Mouse (Mus musculus): ENCODE data around the gene Vcl. TPM values are rescaled to one million over a fixed set of nuclear protein-coding genes. Genes with fewer than 3 reads are reported as not detected.

Vcl gene
- polyA plus RNA-seq, 1 experiment from 2014 or later: 78.8 TPM

DNA sequence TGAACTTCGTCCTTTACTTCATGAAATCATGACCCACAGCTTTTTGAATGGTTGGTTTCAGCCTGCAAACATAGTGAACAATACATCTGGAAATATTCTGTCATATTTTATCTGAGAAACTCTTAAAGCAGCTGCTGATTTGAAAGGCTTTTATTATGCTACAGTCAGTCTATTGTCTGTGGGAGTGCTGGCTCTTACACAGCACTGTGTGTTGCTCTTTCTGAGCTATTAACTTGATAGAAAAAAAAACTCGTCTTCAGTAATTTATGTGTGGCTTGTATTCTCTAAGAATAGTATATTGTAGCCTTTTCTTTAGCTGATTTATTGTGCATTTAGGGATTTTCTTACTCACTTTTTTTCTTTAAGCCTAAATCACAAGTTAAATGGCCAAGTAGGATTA, 35.1 kb downstream of the Vcl start:
- no peaks in the 10 kb centered on the region for H3K36me3 ChIP-seq (ENCODE audit: control insufficient read depth, insufficient read depth, low read length)
- H3K27me3 ChIP-seq (ENCODE audit: control insufficient read depth, insufficient read depth, low read length): no peaks in the 10 kb centered on the region
- no peak overlapping the region for H3K4me2 ChIP-seq
- H3K9ac ChIP-seq (ENCODE audit: low read depth, low read length): no peak overlapping the region
- H3K27ac ChIP-seq (ENCODE audit: low read depth, low read length): no peak overlapping the region
- H3K4me3 ChIP-seq (ENCODE audit: low read depth, low read length): no peak overlapping the region
- H3K4me1 ChIP-seq (ENCODE audit: control insufficient read depth, insufficient read depth, low read length): no peaks in the 10 kb centered on the region; the same call in 1 of the 2 replicates
- H3K9me3 ChIP-seq (replicated peaks; ENCODE audit: control insufficient read depth, low read length): no peaks in the 10 kb centered on the region
- 63% methylated on average over 2 of the region's 2 CpGs for WGBS (ENCODE audit: insufficient replicate concordance)
- no peak for ATAC-seq (replicated peaks; ENCODE audit: insufficient number of reproducible peaks, low FRiP score, low TSS enrichment)

DNA sequence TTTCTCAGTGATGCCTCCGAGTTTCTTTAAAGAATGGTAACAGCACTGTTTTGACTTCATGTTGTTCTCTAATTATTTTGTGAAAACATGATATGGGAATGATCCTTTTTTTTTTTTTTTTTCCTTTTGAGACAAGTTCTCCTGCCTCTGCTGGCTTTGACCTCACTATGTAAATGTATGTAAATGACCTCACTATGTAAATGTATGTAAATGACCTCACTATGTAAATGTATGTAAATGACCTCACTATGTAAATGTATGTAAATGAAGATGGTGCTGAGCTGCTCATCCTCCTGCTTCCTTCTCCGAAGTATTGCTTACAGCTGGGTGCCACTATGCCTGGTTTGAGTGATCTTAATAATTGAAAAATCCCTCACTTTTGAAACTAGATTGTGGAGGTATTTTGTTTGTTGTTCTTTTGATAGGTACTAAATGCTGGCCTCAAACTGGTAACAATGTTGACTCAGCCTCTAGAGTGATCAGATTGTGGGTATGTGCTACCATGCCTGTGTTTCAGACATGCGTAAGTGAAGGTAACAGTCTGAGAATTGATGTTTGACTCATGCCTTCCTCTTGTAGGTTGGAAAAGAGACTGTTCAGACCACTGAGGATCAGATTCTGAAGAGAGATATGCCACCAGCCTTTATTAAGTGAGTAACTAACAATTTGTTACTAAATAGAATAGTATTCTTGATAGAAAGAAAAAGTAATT, 37.9 kb downstream of the Vcl start:
- H3K36me3 ChIP-seq (ENCODE audit: control insufficient read depth, insufficient read depth, low read length): no peaks in the 10 kb centered on the region
- no peaks in the 10 kb centered on the region; the same call in 1 of the 2 replicates for H3K4me1 ChIP-seq (ENCODE audit: control insufficient read depth, insufficient read depth, low read length)
- no peak overlapping the region for H3K9ac ChIP-seq (ENCODE audit: low read depth, low read length)
- no peak overlapping the region for H3K4me2 ChIP-seq
- H3K9me3 ChIP-seq (replicated peaks; ENCODE audit: control insufficient read depth, low read length): no peaks in the 10 kb centered on the region
- H3K27ac ChIP-seq (ENCODE audit: low read depth, low read length): no peak overlapping the region
- WGBS (ENCODE audit: insufficient replicate concordance): 78% methylated on average over 3 of the region's 3 CpGs
- H3K4me3 ChIP-seq (ENCODE audit: low read depth, low read length): no peak overlapping the region
- H3K27me3 ChIP-seq (ENCODE audit: control insufficient read depth, insufficient read depth, low read length): no peaks in the 10 kb centered on the region
- ATAC-seq (replicated peaks; ENCODE audit: insufficient number of reproducible peaks, low FRiP score, low TSS enrichment): no peak

DNA sequence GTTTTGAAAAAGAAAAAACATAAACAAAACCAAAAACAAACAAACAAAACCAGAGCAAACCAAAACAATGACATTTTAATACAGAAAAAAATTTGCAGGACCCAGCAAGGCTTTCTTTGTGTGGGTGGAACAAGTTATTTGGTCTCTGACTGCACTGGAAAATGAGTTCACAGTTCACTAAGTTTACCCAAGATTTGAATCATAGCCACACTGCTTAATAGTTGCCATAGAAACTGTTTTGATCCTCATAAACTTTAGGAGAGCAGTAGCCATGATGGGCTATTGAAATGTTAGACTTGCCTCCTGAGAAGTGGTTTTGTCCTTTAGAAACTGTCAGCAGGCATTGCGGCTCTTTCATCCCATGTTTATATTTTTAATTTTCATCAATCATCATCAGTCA, 39.9 kb downstream of the Vcl start:
- no peak overlapping the region for H3K4me3 ChIP-seq (ENCODE audit: low read depth, low read length)
- no peaks in the 10 kb centered on the region for H3K9me3 ChIP-seq (replicated peaks; ENCODE audit: control insufficient read depth, low read length)
- no peak overlapping the region for H3K9ac ChIP-seq (ENCODE audit: low read depth, low read length)
- 86% methylated on average over 1 of the region's 1 CpGs for WGBS (ENCODE audit: insufficient replicate concordance)
- no peaks in the 10 kb centered on the region for H3K27me3 ChIP-seq (ENCODE audit: control insufficient read depth, insufficient read depth, low read length)
- ATAC-seq (replicated peaks; ENCODE audit: insufficient number of reproducible peaks, low FRiP score, low TSS enrichment): no peak
- no peaks in the 10 kb centered on the region; the same call in 1 of the 2 replicates for H3K4me1 ChIP-seq (ENCODE audit: control insufficient read depth, insufficient read depth, low read length)
- no peaks in the 10 kb centered on the region for H3K36me3 ChIP-seq (ENCODE audit: control insufficient read depth, insufficient read depth, low read length)
- no peak overlapping the region for H3K4me2 ChIP-seq
- H3K27ac ChIP-seq (ENCODE audit: low read depth, low read length): no peak overlapping the region

DNA sequence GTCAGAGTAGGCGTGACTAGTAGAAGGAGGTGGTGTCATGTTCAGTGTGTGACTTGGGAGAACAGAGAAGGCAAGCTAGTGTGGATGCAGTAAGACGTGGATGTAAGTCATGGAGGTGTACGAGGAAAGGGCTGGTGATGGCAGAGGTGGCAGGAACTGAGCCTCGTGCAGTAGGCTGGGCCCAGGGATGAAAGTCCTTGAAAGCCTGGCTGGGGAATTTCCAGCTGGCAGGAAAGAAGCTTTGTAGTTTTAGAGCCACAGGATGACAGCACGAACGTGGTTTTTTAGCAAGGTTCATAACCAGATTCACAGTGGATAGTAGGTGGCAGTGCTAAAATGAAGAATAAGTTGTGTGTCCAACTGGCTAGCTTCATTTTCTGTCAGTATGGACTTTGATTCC, 41.2 kb downstream of the Vcl start:
- Histone ChIP-seq H3K27ac (ENCODE audit: low read depth, low read length) (no peak overlapping the region), H3K4me2 (no peak overlapping the region), H3K4me1 (ENCODE audit: control insufficient read depth, insufficient read depth, low read length) (0 out of 2 replicates have a peak, but pooled peaks cover 2% of the 10 kb centered on the region), H3K4me3 (ENCODE audit: low read depth, low read length) (no peak overlapping the region), H3K9ac (ENCODE audit: low read depth, low read length) (no peak overlapping the region), H3K27me3 (ENCODE audit: control insufficient read depth, insufficient read depth, low read length) (no peaks in the 10 kb centered on the region), H3K36me3 (ENCODE audit: control insufficient read depth, insufficient read depth, low read length) (no peaks in the 10 kb centered on the region), H3K9me3 (replicated peaks; ENCODE audit: control insufficient read depth, low read length) (no peaks in the 10 kb centered on the region)
- WGBS (ENCODE audit: insufficient replicate concordance): 58% methylated on average over 6 of the region's 6 CpGs
- no peak for ATAC-seq (replicated peaks; ENCODE audit: insufficient number of reproducible peaks, low FRiP score, low TSS enrichment)

DNA sequence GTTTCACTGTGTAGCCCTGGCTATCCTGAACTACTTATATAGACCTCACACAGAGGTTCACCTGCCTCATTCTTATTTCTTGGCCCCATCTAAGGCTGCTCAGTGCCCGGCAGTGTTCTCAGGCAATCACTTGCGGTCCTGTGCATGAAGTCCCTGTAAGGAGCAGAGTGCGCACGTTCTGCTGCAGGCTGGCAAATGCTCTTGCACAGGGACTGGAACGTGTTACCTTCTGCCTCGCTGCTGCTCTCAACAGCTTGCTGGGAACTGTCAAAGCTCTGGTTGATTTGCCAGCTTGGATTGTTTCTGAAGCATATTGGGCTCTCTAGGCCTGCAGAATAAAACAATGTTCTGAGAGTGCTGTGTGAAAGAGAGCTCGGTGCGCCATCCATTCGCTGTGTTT, 41.7 kb downstream of the Vcl start:
- Histone ChIP-seq H3K27me3 (ENCODE audit: control insufficient read depth, insufficient read depth, low read length) (no peaks in the 10 kb centered on the region), H3K4me2 (no peak overlapping the region), H3K9me3 (replicated peaks; ENCODE audit: control insufficient read depth, low read length) (no peaks in the 10 kb centered on the region), H3K4me3 (ENCODE audit: low read depth, low read length) (no peak overlapping the region), H3K27ac (ENCODE audit: low read depth, low read length) (no peak overlapping the region), H3K4me1 (ENCODE audit: control insufficient read depth, insufficient read depth, low read length) (0 out of 2 replicates have a peak, but pooled peaks cover 2% of the 10 kb centered on the region), H3K9ac (ENCODE audit: low read depth, low read length) (peak overlapping the region; percentile 28; the same call in 1 of the 2 replicates), H3K36me3 (ENCODE audit: control insufficient read depth, insufficient read depth, low read length) (no peaks in the 10 kb centered on the region)
- no peak for ATAC-seq (replicated peaks; ENCODE audit: insufficient number of reproducible peaks, low FRiP score, low TSS enrichment)
- 77% methylated on average over 9 of the region's 9 CpGs for WGBS (ENCODE audit: insufficient replicate concordance)

DNA sequence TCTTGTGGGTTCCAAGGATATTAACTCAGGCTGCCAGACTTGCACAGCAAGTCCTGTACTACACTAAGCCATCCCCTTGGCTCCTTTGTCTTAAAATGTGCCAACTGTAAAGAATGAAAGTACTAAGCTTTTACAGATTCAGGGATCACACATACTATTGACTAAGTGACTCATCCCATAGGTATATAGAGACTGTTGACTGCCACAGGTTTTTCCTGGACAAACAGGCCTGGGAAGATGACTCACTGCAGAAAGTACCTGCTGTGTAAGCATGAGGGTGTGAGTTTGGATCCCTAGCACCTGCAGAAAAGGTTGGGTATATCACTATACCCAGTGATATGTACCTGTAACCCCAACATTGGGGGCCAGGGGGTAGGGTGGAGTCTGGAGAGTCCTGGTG, 44.6 kb downstream of the Vcl start:
- Histone ChIP-seq H3K36me3 (ENCODE audit: control insufficient read depth, insufficient read depth, low read length) (no peaks in the 10 kb centered on the region), H3K4me1 (ENCODE audit: control insufficient read depth, insufficient read depth, low read length) (peaks cover 20% of the 10 kb centered on the region), H3K9ac (ENCODE audit: low read depth, low read length) (no peak overlapping the region), H3K27ac (ENCODE audit: low read depth, low read length) (no peak overlapping the region), H3K27me3 (ENCODE audit: control insufficient read depth, insufficient read depth, low read length) (no peaks in the 10 kb centered on the region), H3K4me3 (ENCODE audit: low read depth, low read length) (no peak overlapping the region), H3K9me3 (replicated peaks; ENCODE audit: control insufficient read depth, low read length) (no peaks in the 10 kb centered on the region), H3K4me2 (no peak overlapping the region)
- ATAC-seq (replicated peaks; ENCODE audit: insufficient number of reproducible peaks, low FRiP score, low TSS enrichment): no peak

DNA sequence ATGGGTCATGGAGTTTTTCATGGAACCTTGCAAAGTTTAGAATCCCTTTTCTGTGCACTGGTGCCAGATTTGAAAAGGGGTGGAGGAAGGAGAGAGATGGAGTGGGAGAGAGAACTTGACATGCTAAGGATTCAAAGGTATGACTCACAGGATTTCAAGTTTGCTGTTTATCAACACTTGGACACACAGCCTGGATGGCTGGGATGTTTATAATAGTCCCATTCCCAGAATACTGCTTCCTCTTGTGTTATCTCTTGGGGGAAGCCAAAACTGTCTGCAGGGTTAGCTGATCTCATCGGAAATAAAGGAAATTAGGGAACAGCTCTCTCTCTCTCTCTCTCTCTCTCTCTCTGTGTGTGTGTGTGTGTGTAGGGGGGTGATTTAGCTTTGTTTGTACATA, 47.5 kb downstream of the Vcl start:
- Histone ChIP-seq H3K4me3 (ENCODE audit: low read depth, low read length) (no peak overlapping the region), H3K4me1 (ENCODE audit: control insufficient read depth, insufficient read depth, low read length) (peaks cover 20% of the 10 kb centered on the region), H3K9me3 (replicated peaks; ENCODE audit: control insufficient read depth, low read length) (no peaks in the 10 kb centered on the region), H3K9ac (ENCODE audit: low read depth, low read length) (no peak overlapping the region), H3K27me3 (ENCODE audit: control insufficient read depth, insufficient read depth, low read length) (no peaks in the 10 kb centered on the region), H3K4me2 (no peak overlapping the region), H3K27ac (ENCODE audit: low read depth, low read length) (no peak overlapping the region), H3K36me3 (ENCODE audit: control insufficient read depth, insufficient read depth, low read length) (no peaks in the 10 kb centered on the region)
- no peak for ATAC-seq (replicated peaks; ENCODE audit: insufficient number of reproducible peaks, low FRiP score, low TSS enrichment)
- 21% methylated on average over 1 of the region's 1 CpGs for WGBS (ENCODE audit: insufficient replicate concordance)

DNA sequence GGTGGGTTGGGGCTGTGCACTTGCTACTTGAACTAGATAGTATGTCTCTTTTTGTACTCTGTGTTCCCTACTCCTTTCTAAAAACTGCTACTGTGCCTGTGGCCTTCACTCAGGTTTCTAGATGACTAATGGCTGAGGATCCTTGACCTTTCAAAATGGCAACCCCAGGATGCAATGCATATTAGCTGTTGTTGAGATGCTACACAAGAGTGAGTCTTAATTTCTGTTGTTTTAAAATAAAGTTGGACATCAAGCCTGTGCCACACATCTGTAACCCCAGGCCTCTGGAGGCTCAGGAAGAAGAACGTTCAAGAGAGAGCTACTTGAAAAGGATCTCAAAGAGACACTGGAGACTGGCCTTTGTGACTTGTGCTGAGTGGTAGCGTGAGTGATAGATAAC, 48.5 kb downstream of the Vcl start:
- Histone ChIP-seq H3K9me3 (replicated peaks; ENCODE audit: control insufficient read depth, low read length) (no peaks in the 10 kb centered on the region), H3K9ac (ENCODE audit: low read depth, low read length) (no peak overlapping the region), H3K4me3 (ENCODE audit: low read depth, low read length) (no peak overlapping the region), H3K36me3 (ENCODE audit: control insufficient read depth, insufficient read depth, low read length) (peaks cover 4% of the 10 kb centered on the region; the same call in 1 of the 2 replicates), H3K4me1 (ENCODE audit: control insufficient read depth, insufficient read depth, low read length) (peaks cover 20% of the 10 kb centered on the region), H3K27me3 (ENCODE audit: control insufficient read depth, insufficient read depth, low read length) (no peaks in the 10 kb centered on the region), H3K4me2 (no peak overlapping the region), H3K27ac (ENCODE audit: low read depth, low read length) (peak overlapping the region; percentile 22; the same call in 1 of the 2 replicates)
- 31% methylated on average over 2 of the region's 2 CpGs for WGBS (ENCODE audit: insufficient replicate concordance)
- ATAC-seq (replicated peaks; ENCODE audit: insufficient number of reproducible peaks, low FRiP score, low TSS enrichment): no peak

DNA sequence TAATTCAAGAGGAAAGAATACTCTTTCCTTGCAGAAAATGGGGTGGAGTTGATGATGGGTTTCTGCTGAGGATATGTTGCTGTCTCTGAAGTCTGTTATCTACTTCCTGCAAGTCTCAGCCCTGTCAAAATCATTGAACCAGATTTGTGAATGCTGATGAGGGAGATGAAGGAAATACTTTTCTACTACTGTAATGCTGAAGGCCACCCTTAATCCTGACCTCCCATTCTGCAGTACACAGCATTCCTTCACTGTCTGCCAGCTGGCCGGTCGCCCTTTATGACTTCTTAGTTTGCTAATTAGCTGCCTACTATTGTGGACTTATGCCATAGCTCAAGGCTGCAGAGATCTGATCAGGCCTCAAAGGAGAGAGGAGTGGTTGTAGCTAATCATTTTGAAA, 54.6 kb downstream of the Vcl start:
- no peak for ATAC-seq (replicated peaks; ENCODE audit: insufficient number of reproducible peaks, low FRiP score, low TSS enrichment)
- H3K4me1 ChIP-seq (ENCODE audit: control insufficient read depth, insufficient read depth, low read length): no peaks in the 10 kb centered on the region
- no peak overlapping the region for H3K4me3 ChIP-seq (ENCODE audit: low read depth, low read length)
- 71% methylated on average over 2 of the region's 2 CpGs for WGBS (ENCODE audit: insufficient replicate concordance)
- no peaks in the 10 kb centered on the region for H3K27me3 ChIP-seq (ENCODE audit: control insufficient read depth, insufficient read depth, low read length)
- H3K27ac ChIP-seq (ENCODE audit: low read depth, low read length): no peak overlapping the region
- no peak overlapping the region for H3K4me2 ChIP-seq
- H3K9me3 ChIP-seq (replicated peaks; ENCODE audit: control insufficient read depth, low read length): no peaks in the 10 kb centered on the region
- peaks cover 16% of the 10 kb centered on the region for H3K36me3 ChIP-seq (ENCODE audit: control insufficient read depth, insufficient read depth, low read length)
- no peak overlapping the region for H3K9ac ChIP-seq (ENCODE audit: low read depth, low read length)
